Mouse (Mus musculus) hindbrain, postnatal 0 days (tissue): ENCODE measurements around the gene Tigar. TPM values are rescaled to one million over a fixed set of nuclear protein-coding genes. Genes with fewer than 3 reads are reported as not detected.

Experiments used
- ATAC-seq: fragments of 200-750 bp; cut with Nextera tagmentation; 2 replicates; pipeline ENCODE4 v1.8.0; 2017; ENCODE audit warnings: mild to moderate bottlenecking, moderate TSS enrichment, moderate library complexity
- DNase-seq: peaks from one replicate; pipeline ENCODE4 v3.0.0-alpha.2; 2015; ENCODE audit warnings: low spot score
- H3K27ac ChIP-seq: fragments of 300-500 bp; sonication (generic); 2 replicates; pipeline ENCODE4 v1.5.1; 2014; ENCODE audit warnings: mild to moderate bottlenecking
- H3K27me3 ChIP-seq: fragments of 300-500 bp; sonication (generic); 2 replicates; pipeline ENCODE4 v1.6.1; 2014; ENCODE audit warnings: low read length, mixed read lengths; ENCODE audit not compliant: insufficient read depth
- H3K36me3 ChIP-seq: fragments of 300-500 bp; sonication (generic); 2 replicates; pipeline ENCODE4 v1.6.1; 2014; ENCODE audit warnings: low read length, mixed read lengths; ENCODE audit not compliant: insufficient read depth
- H3K4me1 ChIP-seq: fragments of 300-500 bp; sonication (generic); 2 replicates; pipeline ENCODE4 v1.6.1; 2014; ENCODE audit warnings: antibody characterized with exemption, low read length, mixed read lengths; ENCODE audit not compliant: insufficient read depth
- H3K4me2 ChIP-seq: fragments of 300-500 bp; sonication (generic); 2 replicates; pipeline ENCODE4 v1.6.1; 2014; ENCODE audit warnings: low read depth, mild to moderate bottlenecking, low read length, moderate library complexity, mixed read lengths
- H3K4me3 ChIP-seq: fragments of 300-500 bp; sonication (generic); 2 replicates; pipeline ENCODE4 v1.5.1; 2014; ENCODE audit warnings: low read length
- H3K9ac ChIP-seq: fragments of 300-500 bp; sonication (generic); replicated peaks from 2 replicates; pipeline ENCODE4 v1.6.1; 2014; ENCODE audit warnings: mild to moderate bottlenecking, low read length, moderate library complexity, mixed read lengths
- H3K9me3 ChIP-seq: fragments of 300-500 bp; sonication (generic); 2 replicates; pipeline ENCODE4 v1.6.1; 2016; ENCODE audit warnings: low read length, mixed read lengths
- CTCF ChIP-seq: IDR thresholded peaks from 2 replicates; pipeline ENCODE4 v1.5.1; 2016; ENCODE audit warnings: antibody characterized with exemption, control low read depth, low read depth
- WGBS: fragments of 180-500 bp; shearing (Covaris S2); extraction: QIAGEN DNeasy Blood & Tissue Kit; methylation state at CpG from one replicate; pipeline ENCODE4 v1.1.7; 2014; 5-methylcytosine and 5-hydroxymethylcytosine counted together
- polyA plus RNA-seq: library from polyadenylated mRNA; unstranded; fragments of >200 nt; fragmentation: Nextera tagmentation; extraction: Ambion mirVana; gene quantifications from 2 replicates; pipeline ENCODE4 v1.2.1, GENCODE M21; 2015
- total RNA-seq: library from RNA; depleted of rRNA; stranded (reverse); fragments of >200 nt; gene quantifications from 2 replicates; pipeline ENCODE4 v1.2.3, GENCODE M21; 2014

The Tigar gene
- total and polyA plus RNA-seq, 2 experiments from 2014 or later, result 4.9 to 7.7 TPM

- no peak overlapping the region for H3K27ac ChIP-seq
- H3K4me3 ChIP-seq, result no peak overlapping the region
- H3K36me3 ChIP-seq, result no peaks in the 10 kb centered on the region
- H3K27me3 ChIP-seq, result no peaks in the 10 kb centered on the region
- no peak overlapping the region for H3K9ac ChIP-seq
- no peak for TF ChIP-seq CTCF
- no peak overlapping the region for H3K4me2 ChIP-seq
- no peaks in the 10 kb centered on the region for H3K9me3 ChIP-seq
- DNase-seq, result no peak
- H3K4me1 ChIP-seq, result peaks cover 7% of the 10 kb centered on the region; the same call in 1 of the 2 replicates
- no peak for ATAC-seq
Observed at GRCm38 (mm10) chr6:127107413-127107812, 1.9 kb downstream of the Tigar start.

GRCm38 (mm10) chr6:127106726-127107125 lies 2.6 kb downstream of the Tigar start:
- ATAC-seq (no peak), DNase-seq (no peak)
- no peaks in the 10 kb centered on the region for H3K27me3 ChIP-seq
- H3K27ac ChIP-seq, result no peak overlapping the region
- H3K9ac ChIP-seq, result no peak overlapping the region
- no peaks in the 10 kb centered on the region for H3K36me3 ChIP-seq
- WGBS, result 40% methylated on average over 5 of the region's 5 CpGs
- H3K4me3 ChIP-seq, result no peak overlapping the region
- no peak overlapping the region for H3K4me2 ChIP-seq
- no peaks in the 10 kb centered on the region for H3K9me3 ChIP-seq
- H3K4me1 ChIP-seq, result peaks cover 7% of the 10 kb centered on the region; the same call in 1 of the 2 replicates
- TF ChIP-seq CTCF, result no peak

GRCm38 (mm10) chr6:127106189-127106588 lies 3.2 kb downstream of the Tigar start:
- Histone ChIP-seq H3K36me3 (0 out of 2 replicates have a peak, but pooled peaks cover under 1% of the 10 kb centered on the region), H3K9me3 (no peaks in the 10 kb centered on the region), H3K27me3 (no peaks in the 10 kb centered on the region), H3K9ac (no peak overlapping the region), H3K4me2 (no peak overlapping the region), H3K4me3 (no peak overlapping the region), H3K27ac (no peak overlapping the region), H3K4me1 (peaks cover 7% of the 10 kb centered on the region; the same call in 1 of the 2 replicates)
- no peak for DNase-seq
- WGBS, result 87% methylated on average over 5 of the region's 5 CpGs
- TF ChIP-seq CTCF, result no peak
- no peak for ATAC-seq

GRCm38 (mm10) chr6:127105107-127105506 lies 4.2 kb downstream of the Tigar start:
- H3K9ac ChIP-seq, result no peak overlapping the region
- H3K4me2 ChIP-seq, result no peak overlapping the region
- H3K9me3 ChIP-seq, result no peaks in the 10 kb centered on the region
- ATAC-seq (no peak), DNase-seq (peak; percentile 63)
- H3K36me3 ChIP-seq, result peaks cover 8% of the 10 kb centered on the region; the same call in 1 of the 2 replicates
- no peak overlapping the region for H3K4me3 ChIP-seq
- no peak overlapping the region for H3K27ac ChIP-seq
- WGBS, result 65% methylated on average over 6 of the region's 6 CpGs
- peaks cover 7% of the 10 kb centered on the region; the same call in 1 of the 2 replicates for H3K4me1 ChIP-seq
- H3K27me3 ChIP-seq, result no peaks in the 10 kb centered on the region
- TF ChIP-seq CTCF, result peak; percentile 76

- TF ChIP-seq CTCF, result no peak
- no peak overlapping the region for H3K9ac ChIP-seq
- no peak overlapping the region for H3K4me3 ChIP-seq
- H3K4me1 ChIP-seq, result peaks cover 7% of the 10 kb centered on the region; the same call in 1 of the 2 replicates
- ATAC-seq (no peak), DNase-seq (no peak)
- no peak overlapping the region for H3K27ac ChIP-seq
- H3K9me3 ChIP-seq, result no peaks in the 10 kb centered on the region
- no peak overlapping the region for H3K4me2 ChIP-seq
- peaks cover 8% of the 10 kb centered on the region; the same call in 1 of the 2 replicates for H3K36me3 ChIP-seq
- H3K27me3 ChIP-seq, result no peaks in the 10 kb centered on the region
- WGBS, result 88% methylated on average over 7 of the region's 7 CpGs
Observed at GRCm38 (mm10) chr6:127104396-127105029, 4.8 kb downstream of the Tigar start.

- peaks cover 5% of the 10 kb centered on the region; the same call in 1 of the 2 replicates for H3K4me1 ChIP-seq
- H3K4me3 ChIP-seq, result no peak overlapping the region
- H3K27ac ChIP-seq, result no peak overlapping the region
- H3K36me3 ChIP-seq, result peaks cover 8% of the 10 kb centered on the region; the same call in 1 of the 2 replicates
- no peaks in the 10 kb centered on the region for H3K27me3 ChIP-seq
- ATAC-seq (no peak), DNase-seq (no peak)
- no peak for TF ChIP-seq CTCF
- H3K9ac ChIP-seq, result no peak overlapping the region
- H3K4me2 ChIP-seq, result no peak overlapping the region
- WGBS, result 94% methylated on average over 6 of the region's 6 CpGs
- no peaks in the 10 kb centered on the region for H3K9me3 ChIP-seq
Observed at GRCm38 (mm10) chr6:127103506-127104275, 5.7 kb downstream of the Tigar start.
